In genomic region chr12:76676477-76676876, GRCm38 (mm10) we compare ENCODE assay signal across 12 mouse cellular contexts. TPM values are rescaled to one million over a fixed set of nuclear protein-coding genes. Genes with fewer than 3 reads are reported as not detected.
A peak's percentile ranks its signal among the peaks of the same experiment; 100 is the strongest.
DNase-seq lines count a peak whose midpoint lies in the region; ATAC-seq and TF ChIP-seq lines count a peak whose summit lies in the region.
"Had no signal": no experiment of that assay in that cellular context is flagged by ENCODE, and none has a peak within 500 bp of the region (broad histone marks: within the 10 kb centered on the region; RNA-seq: fewer than 3 reads in every experiment).

No protein-coding gene starts in this region.

- no peak for TF ChIP-seq RAD21 in MEL (IDR thresholded peaks at IDR 0.05; ENCODE audit: low read depth, low read length)

- H3K79me2 ChIP-seq in MEL (ENCODE audit: control insufficient read depth, insufficient read depth, low read length, poor library complexity): peaks cover 5% of the 10 kb centered on the region; the same call in 1 of the 2 replicates

- intact Hi-C loops in left cerebral cortex, adult 2 months (cut with DNase I): no loop called here

- H3K4me2 ChIP-seq in forebrain, embryonic 11.5 days (ENCODE audit: low read depth, low read length, severe bottlenecking): no peak overlapping the region
- no peak overlapping the region for H3K4me2 ChIP-seq in forebrain, embryonic 13.5 days
- H3K4me2 ChIP-seq: limb, embryonic 12.5 days had no signal

- no peak for TF ChIP-seq CTCF in left cerebral cortex, adult 2 months (IDR thresholded peaks at IDR 0.05)
- no peak for TF ChIP-seq CTCF in MEL (IDR thresholded peaks at IDR 0.05 in 2 of 3, conservative IDR thresholded peaks at IDR 0.05 in 1 of 3; ENCODE audit: control insufficient read depth in 1 of 3, insufficient read depth in 1 of 3, low read depth in 2 of 3, low read length in 3 of 3, poor library complexity in 1 of 3, severe bottlenecking in 1 of 3)

- peak; percentile 49 for DNase-seq in forebrain, embryonic 11.5 days (ENCODE audit: low spot score)
- DNase-seq in left cerebral cortex, adult 2 months (ENCODE audit: extremely low spot score in 1 of 2, low spot score in 2 of 2): no peak
- no peak for DNase-seq in left cerebral cortex, adult 9 months (ENCODE audit: low spot score in 2 of 2)
- no peak for DNase-seq in MEL (ENCODE audit: low read depth, low spot score)
- no peak for DNase-seq in limb, embryonic 10.5 days (ENCODE audit: low spot score)
- DNase-seq in T-cell, adult 2 months (ENCODE audit: low spot score): no peak
- DNase-seq: cerebellum, adult 8-10 months; kidney, adult 11 months; thymus, adult 18-20 months had no signal

- TF ChIP-seq POLR2A in MEL (IDR thresholded peaks at IDR 0.05; ENCODE audit: control insufficient read depth in 1 of 2, insufficient read depth in 1 of 2, low read depth in 1 of 2, low read length in 2 of 2, poor library complexity in 1 of 2): no peak

- H3K36me3 ChIP-seq in forebrain, embryonic 11.5 days (ENCODE audit: control insufficient read depth, insufficient read depth, low read length): no peaks in the 10 kb centered on the region
- no peaks in the 10 kb centered on the region for H3K36me3 ChIP-seq in forebrain, embryonic 13.5 days (ENCODE audit: poor library complexity, severe bottlenecking)
- peaks cover 0 to 44% of the 10 kb centered on the region in 2 experiments; a peak in 2 of 4 replicates for H3K36me3 ChIP-seq in MEL (ENCODE audit: control insufficient read depth in 1 of 2, insufficient read depth in 2 of 2, low read length in 2 of 2)
- H3K36me3 ChIP-seq in limb, embryonic 10.5 days: no peaks in the 10 kb centered on the region
- H3K36me3 ChIP-seq: limb, embryonic 12.5 days had no signal

- no peaks in the 10 kb centered on the region for H3K27me3 ChIP-seq in forebrain, embryonic 11.5 days (ENCODE audit: control insufficient read depth, insufficient read depth, low read length)
- H3K27me3 ChIP-seq in forebrain, embryonic 13.5 days: no peaks in the 10 kb centered on the region
- H3K27me3 ChIP-seq in MEL (ENCODE audit: control insufficient read depth in 1 of 2, insufficient read depth in 2 of 2, low read length in 2 of 2): no peaks in the 10 kb centered on the region
- H3K27me3 ChIP-seq in limb, embryonic 10.5 days (ENCODE audit: low read depth, poor library complexity, severe bottlenecking): no peaks in the 10 kb centered on the region

- WGBS in forebrain, embryonic 11.5 days: 89% methylated on average over 22 of the region's 22 CpGs
- 92% methylated on average over 22 of the region's 22 CpGs for WGBS in forebrain, embryonic 13.5 days
- 87% methylated on average over 22 of the region's 22 CpGs for WGBS in limb, embryonic 10.5 days

- no peak overlapping the region for H3K9ac ChIP-seq in forebrain, embryonic 11.5 days (ENCODE audit: low read length)
- H3K9ac ChIP-seq in forebrain, embryonic 13.5 days: no peak overlapping the region
- H3K9ac ChIP-seq in MEL (ENCODE audit: control insufficient read depth, low read depth, low read length, poor library complexity, severe bottlenecking): no peak overlapping the region
- H3K9ac ChIP-seq: limb, embryonic 12.5 days had no signal

- no peak for ATAC-seq in forebrain, embryonic 11.5 days (replicated peaks; ENCODE audit: low FRiP score)
- ATAC-seq in forebrain, embryonic 13.5 days: no peak
- no peak for ATAC-seq in inflammation-experienced regulatory T-cells, adult 6 months

- no peak for TF ChIP-seq EP300 in MEL (IDR thresholded peaks at IDR 0.05; ENCODE audit: low read depth in 1 of 2, low read length in 2 of 2)

- H3K4me3 ChIP-seq in forebrain, embryonic 11.5 days (ENCODE audit: low read depth, low read length): no peak overlapping the region
- no peak overlapping the region for H3K4me3 ChIP-seq in forebrain, embryonic 13.5 days
- no peak overlapping the region for H3K4me3 ChIP-seq in left cerebral cortex, adult 2 months
- no peak overlapping the region for H3K4me3 ChIP-seq in MEL (ENCODE audit: control insufficient read depth in 1 of 2, insufficient read depth in 1 of 2, low read depth in 2 of 2, low read length in 2 of 2)
- H3K4me3 ChIP-seq in limb, embryonic 10.5 days: no peak overlapping the region
- H3K4me3 ChIP-seq: limb, embryonic 12.5 days had no signal

- peaks cover 2% of the 10 kb centered on the region; the same call in 1 of the 2 replicates for H3K4me1 ChIP-seq in forebrain, embryonic 11.5 days (replicated peaks; ENCODE audit: control insufficient read depth, insufficient read depth, low read length)
- H3K4me1 ChIP-seq in forebrain, embryonic 13.5 days: peaks cover 5% of the 10 kb centered on the region
- peaks cover 42 to 45% of the 10 kb centered on the region in 2 experiments for H3K4me1 ChIP-seq in MEL (ENCODE audit: control insufficient read depth in 1 of 2, insufficient read depth in 2 of 2, low read length in 2 of 2)
- H3K4me1 ChIP-seq in limb, embryonic 10.5 days: peaks cover 10% of the 10 kb centered on the region; the same call in 1 of the 2 replicates

- no peak overlapping the region for H3K27ac ChIP-seq in forebrain, embryonic 11.5 days (ENCODE audit: low read depth, low read length)
- no peak overlapping the region for H3K27ac ChIP-seq in forebrain, embryonic 13.5 days
- H3K27ac ChIP-seq in left cerebral cortex, adult 2 months: peak overlapping the region; percentile 59
- H3K27ac ChIP-seq in MEL (ENCODE audit: control insufficient read depth, low read depth, low read length): no peak overlapping the region
- H3K27ac ChIP-seq in limb, embryonic 10.5 days: 0 out of 2 replicates have a peak overlapping the region, but pooled peaks have one; percentile 56
- H3K27ac ChIP-seq: limb, embryonic 12.5 days had no signal

- H3K9me3 ChIP-seq in forebrain, embryonic 11.5 days (ENCODE audit: control insufficient read depth, low read length): no peaks in the 10 kb centered on the region
- H3K9me3 ChIP-seq in forebrain, embryonic 13.5 days (replicated peaks): no peaks in the 10 kb centered on the region
- H3K9me3 ChIP-seq in MEL (replicated peaks; ENCODE audit: insufficient read depth, low read length): no peaks in the 10 kb centered on the region
- no peaks in the 10 kb centered on the region for H3K9me3 ChIP-seq in limb, embryonic 10.5 days (replicated peaks)
- H3K9me3 ChIP-seq: limb, embryonic 12.5 days had no signal

TF ChIP-seq in MEL, 35 proteins besides CTCF, POLR2A, EP300 and RAD21:
- TF ChIP-seq CHD1 (IDR thresholded peaks at IDR 0.05; ENCODE audit: low read depth, low read length) (no peak), MAFK (IDR thresholded peaks at IDR 0.05; ENCODE audit: borderline replicate concordance, low read depth, low read length) (0 out of 2 replicates have a peak, but pooled peaks have one; percentile 36)
TF ChIP-seq in MEL: peak in this region for 1.

RNA-seq across cellular contexts. Expression of gene Sptb, which starts 33.9 kb away (rescaled TPM):
- 4.8 and 5.9 TPM in 2 replicates for polyA plus RNA-seq in forebrain, embryonic 11.5 days (2014; fragmentation: Nextera tagmentation; extraction: Ambion mirVana)
- 0.39 and 0.67 TPM in 2 replicates for polyA plus RNA-seq in forebrain, embryonic 13.5 days (2015; fragmentation: Nextera tagmentation; extraction: Ambion mirVana)
- total RNA-seq in left cerebral cortex, adult 2 months (2021): 100 to 1,000 TPM in 1 of 2 experiments, 10 to 100 TPM in 1; 96.7 to 104 TPM
- total RNA-seq in MEL (2012; rRNA removed): 34.4 and 35.4 TPM in 2 replicates
- 10 to 100 TPM; 17.9 to 85.1 TPM for polyA plus RNA-seq in MEL (2012; ENCODE audit: insufficient read depth in 1 of 2, insufficient read length in 2 of 2, low read depth in 1 of 2, low replicate concordance in 2 of 2, missing spikeins in 1 of 2)
- polyA plus RNA-seq in limb, embryonic 10.5 days (2016; fragmentation: Nextera tagmentation; extraction: Ambion mirVana): 3.7 and 4.2 TPM in 2 replicates
- 1 to 10 TPM in 1 of 3 experiments, under 1 TPM in 2; 0.10 to 1.1 (median 0.95) TPM for polyA plus RNA-seq in inflammation-experienced regulatory T-cells, adult 6 months (2017; shearing (Covaris generic))

Comparison
In these comparisons a context has a peak if more than half of its experiments do, and no peak if none do; other contexts are left out.
1. H3K27ac ChIP-seq: peak in left cerebral cortex, adult 2 months (single experiment) and limb, embryonic 10.5 days (single experiment); none in forebrain, embryonic 11.5 days (single experiment), forebrain, embryonic 13.5 days (single experiment) and MEL (single experiment).